Mouse (Mus musculus) thymus, adult 2 months (tissue): ENCODE data around the gene Nppc.

Experiments
- CTCF ChIP-seq: fragments of 200-500 bp; IDR thresholded peaks from 2 replicates; pipeline ENCODE4 v1.5.1; 2012; ENCODE audit warnings: mild to moderate bottlenecking, control low read depth, low read length, moderate library complexity, borderline replicate concordance; ENCODE audit not compliant: control insufficient read depth, poor library complexity, insufficient read depth; ENCODE audit errors: extremely low read depth
- POLR2A ChIP-seq: fragments of 200-500 bp; IDR thresholded peaks from 2 replicates; pipeline ENCODE4 v1.6.1; 2012; ENCODE audit warnings: mild to moderate bottlenecking, low read length, control low read depth, moderate library complexity; ENCODE audit not compliant: control insufficient read depth, poor library complexity, insufficient read depth; ENCODE audit errors: extremely low read depth

DNA sequence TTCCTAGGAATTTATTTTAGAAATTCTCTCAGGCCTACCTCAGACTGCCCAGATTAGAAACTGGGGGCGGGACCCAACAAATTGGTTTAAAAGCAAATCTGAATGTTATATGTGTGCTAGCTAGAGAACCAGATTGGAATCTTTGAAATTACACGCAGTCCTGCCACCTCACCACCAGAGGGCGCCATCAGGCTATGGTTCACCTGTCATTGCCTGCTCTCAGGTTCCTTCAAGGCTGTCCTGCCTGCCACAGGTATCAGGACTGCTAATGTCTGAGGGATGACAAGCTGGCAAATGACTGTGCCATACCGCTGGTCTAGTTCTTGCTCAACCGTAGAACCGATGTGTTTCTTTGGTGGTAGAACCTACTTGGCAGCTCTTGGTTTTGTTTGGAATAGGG lies 20.1 kb downstream of the Nppc start:
- TF ChIP-seq POLR2A (no peak), CTCF (peak; percentile 84; the same call in 1 of the 2 replicates)
